Mouse (Mus musculus) midbrain, embryonic 14.5 days (tissue): ENCODE measurements around the gene Irs1. TPM values are rescaled to one million over a fixed set of nuclear protein-coding genes. Genes with fewer than 3 reads are reported as not detected.

Experiments
- ATAC-seq: fragments of 200-750 bp; cut with Nextera tagmentation; 2 replicates; pipeline ENCODE4 v1.8.0; 2017; ENCODE audit warnings: moderate number of reproducible peaks, moderate library complexity; ENCODE audit not compliant: low FRiP score, low TSS enrichment
- DNase-seq: peaks from one replicate; pipeline ENCODE4 v3.0.0-alpha.2; 2015
- H3K27ac ChIP-seq: fragments of 300-500 bp; sonication (generic); replicated peaks from 2 replicates; pipeline ENCODE4 v1.5.1; 2014; ENCODE audit warnings: mild to moderate bottlenecking, low read depth, low read length, moderate library complexity
- H3K27me3 ChIP-seq: fragments of 300-500 bp; sonication (generic); 2 replicates; pipeline ENCODE4 v1.6.1; 2014; ENCODE audit warnings: low read length, control low read depth, mixed read lengths; ENCODE audit not compliant: control insufficient read depth, insufficient read depth
- H3K36me3 ChIP-seq: fragments of 300-500 bp; sonication (generic); 2 replicates; pipeline ENCODE4 v1.6.1; 2014; ENCODE audit warnings: low read length, control low read depth; ENCODE audit not compliant: control insufficient read depth, insufficient read depth
- H3K4me1 ChIP-seq: fragments of 300-500 bp; sonication (generic); 2 replicates; pipeline ENCODE4 v1.6.1; 2014; ENCODE audit warnings: mild to moderate bottlenecking, antibody characterized with exemption, low read length, control low read depth; ENCODE audit not compliant: control insufficient read depth, insufficient read depth
- H3K4me2 ChIP-seq: fragments of 300-500 bp; sonication (generic); 2 replicates; pipeline ENCODE4 v1.6.1; 2014; ENCODE audit warnings: mild to moderate bottlenecking, low read length, moderate library complexity
- H3K4me3 ChIP-seq: fragments of 300-500 bp; sonication (generic); replicated peaks from 2 replicates; pipeline ENCODE4 v1.5.1; 2014; ENCODE audit warnings: low read depth, low read length
- H3K9ac ChIP-seq: fragments of 300-500 bp; sonication (generic); replicated peaks from 2 replicates; pipeline ENCODE4 v1.6.1; 2014; ENCODE audit warnings: mild to moderate bottlenecking, low read length, moderate library complexity
- H3K9me3 ChIP-seq: fragments of 300-500 bp; sonication (generic); 2 replicates; pipeline ENCODE4 v1.6.1; 2016; ENCODE audit warnings: low read length, control low read depth, mixed read lengths; ENCODE audit not compliant: control insufficient read depth
- WGBS: fragments of 180-500 bp; shearing (Covaris S2); extraction: QIAGEN DNeasy Blood & Tissue Kit; methylation state at CpG from one replicate; pipeline ENCODE4 v1.1.7; 2014; 5-methylcytosine and 5-hydroxymethylcytosine counted together
- polyA plus RNA-seq: library from polyadenylated mRNA; unstranded; fragments of >200 nt; fragmentation: Nextera tagmentation; extraction: Ambion mirVana; gene quantifications from 2 replicates; pipeline ENCODE4 v1.2.1, GENCODE M21; 2014

Gene Irs1
- polyA plus RNA-seq, 1 experiment from 2014 or later: 7.9 TPM

DNA sequence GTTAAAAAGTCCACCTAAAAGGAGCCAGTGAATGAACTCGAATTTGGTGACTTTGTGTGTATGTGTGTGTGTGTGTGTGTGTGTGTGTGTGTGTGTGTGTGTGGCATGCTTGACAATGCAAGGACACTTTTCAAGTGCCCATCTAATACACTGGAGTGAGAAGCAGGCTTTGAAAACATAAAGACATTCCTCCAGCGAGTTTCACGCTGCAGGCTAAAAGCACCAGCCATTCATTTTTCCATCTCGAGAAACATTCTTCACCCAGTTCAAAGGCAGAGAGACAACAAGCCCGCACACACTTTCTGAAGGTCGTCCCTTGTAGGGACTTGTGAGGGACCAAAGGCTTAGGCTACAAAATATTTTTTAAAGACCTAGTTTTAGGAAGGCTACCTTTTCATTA is 17.7 kb downstream of the Irs1 start:
- Histone ChIP-seq H3K9ac (no peak overlapping the region), H3K27me3 (no peaks in the 10 kb centered on the region), H3K4me1 (peaks cover 6% of the 10 kb centered on the region), H3K4me3 (no peak overlapping the region), H3K9me3 (no peaks in the 10 kb centered on the region), H3K4me2 (no peak overlapping the region), H3K27ac (no peak overlapping the region), H3K36me3 (peaks cover 15% of the 10 kb centered on the region; the same call in 1 of the 2 replicates)
- ATAC-seq (peak; percentile 35; the same call in 1 of the 2 replicates), DNase-seq (no peak)
- WGBS: 12% methylated on average over 6 of the region's 6 CpGs

GRCm38 (mm10) chr1:82272231-82272630 is 19.0 kb downstream of the Irs1 start:
- H3K4me1 ChIP-seq: peaks cover 6% of the 10 kb centered on the region
- no peak overlapping the region for H3K27ac ChIP-seq
- no peak overlapping the region for H3K9ac ChIP-seq
- DNase-seq (no peak), ATAC-seq (no peak)
- 46% methylated on average over 5 of the region's 5 CpGs for WGBS
- H3K4me2 ChIP-seq: no peak overlapping the region
- no peaks in the 10 kb centered on the region for H3K9me3 ChIP-seq
- no peak overlapping the region for H3K4me3 ChIP-seq
- H3K36me3 ChIP-seq: 0 out of 2 replicates have a peak, but pooled peaks cover 8% of the 10 kb centered on the region
- no peaks in the 10 kb centered on the region for H3K27me3 ChIP-seq

DNA sequence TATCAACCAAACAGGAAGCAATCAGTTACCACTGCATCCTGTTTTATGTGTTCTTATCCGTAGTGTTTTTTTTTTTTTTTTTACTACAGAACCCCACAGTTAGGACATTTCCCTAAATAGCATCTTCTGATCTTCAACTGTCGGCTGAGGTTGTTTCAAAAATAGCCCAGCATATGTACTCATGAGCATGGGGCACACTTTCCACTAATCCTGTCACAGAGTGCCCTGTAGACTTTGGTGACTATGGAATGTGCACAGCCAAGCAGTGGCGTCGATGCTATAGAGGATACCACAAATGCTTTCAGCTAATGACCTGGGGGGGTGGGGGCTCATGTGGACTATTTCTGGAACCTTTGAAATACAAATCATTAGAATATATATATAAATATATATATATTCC is 23.7 kb downstream of the Irs1 start:
- DNase-seq (no peak), ATAC-seq (no peak)
- no peak overlapping the region for H3K9ac ChIP-seq
- WGBS: 87% methylated on average over 4 of the region's 4 CpGs
- no peak overlapping the region for H3K27ac ChIP-seq
- no peaks in the 10 kb centered on the region for H3K36me3 ChIP-seq
- no peak overlapping the region for H3K4me2 ChIP-seq
- no peaks in the 10 kb centered on the region for H3K27me3 ChIP-seq
- H3K4me3 ChIP-seq: no peak overlapping the region
- no peaks in the 10 kb centered on the region for H3K9me3 ChIP-seq
- no peaks in the 10 kb centered on the region for H3K4me1 ChIP-seq

GRCm38 (mm10) chr1:82262331-82262730 is 28.9 kb downstream of the Irs1 start:
- DNase-seq (no peak), ATAC-seq (no peak)
- H3K4me1 ChIP-seq: peaks cover 5% of the 10 kb centered on the region; the same call in 1 of the 2 replicates
- H3K4me2 ChIP-seq: no peak overlapping the region
- no peaks in the 10 kb centered on the region for H3K9me3 ChIP-seq
- 63% methylated on average over 1 of the region's 1 CpGs for WGBS
- H3K36me3 ChIP-seq: no peaks in the 10 kb centered on the region
- H3K9ac ChIP-seq: no peak overlapping the region
- no peak overlapping the region for H3K4me3 ChIP-seq
- H3K27ac ChIP-seq: no peak overlapping the region
- no peaks in the 10 kb centered on the region for H3K27me3 ChIP-seq

- H3K27ac ChIP-seq: no peak overlapping the region
- WGBS: 90% methylated on average over 5 of the region's 5 CpGs
- H3K27me3 ChIP-seq: no peaks in the 10 kb centered on the region
- no peak overlapping the region for H3K9ac ChIP-seq
- no peaks in the 10 kb centered on the region for H3K9me3 ChIP-seq
- H3K4me3 ChIP-seq: no peak overlapping the region
- DNase-seq (no peak), ATAC-seq (no peak)
- no peaks in the 10 kb centered on the region for H3K36me3 ChIP-seq
- H3K4me2 ChIP-seq: no peak overlapping the region
- peaks cover 5% of the 10 kb centered on the region; the same call in 1 of the 2 replicates for H3K4me1 ChIP-seq
Observed at GRCm38 (mm10) chr1:82261638-82262037, 29.6 kb downstream of the Irs1 start.

- peak; percentile 50 for DNase-seq
- Histone ChIP-seq H3K36me3 (no peaks in the 10 kb centered on the region), H3K9me3 (no peaks in the 10 kb centered on the region), H3K27me3 (no peaks in the 10 kb centered on the region), H3K27ac (no peak overlapping the region), H3K4me1 (peaks cover 5% of the 10 kb centered on the region; the same call in 1 of the 2 replicates), H3K4me3 (no peak overlapping the region), H3K4me2 (no peak overlapping the region), H3K9ac (no peak overlapping the region)
- 64% methylated on average over 9 of the region's 9 CpGs for WGBS
- no peak; the same call in 1 of the 2 replicates for ATAC-seq
Observed at GRCm38 (mm10) chr1:82261053-82261618, 30.1 kb downstream of the Irs1 start.

GRCm38 (mm10) chr1:82260055-82260454 is 31.2 kb downstream of the Irs1 start:
- Histone ChIP-seq H3K36me3 (no peaks in the 10 kb centered on the region), H3K27ac (no peak overlapping the region), H3K4me3 (no peak overlapping the region), H3K9me3 (no peaks in the 10 kb centered on the region), H3K4me2 (no peak overlapping the region), H3K4me1 (peaks cover 5% of the 10 kb centered on the region; the same call in 1 of the 2 replicates), H3K9ac (no peak overlapping the region), H3K27me3 (no peaks in the 10 kb centered on the region)
- WGBS: 51% methylated on average over 3 of the region's 3 CpGs
- ATAC-seq (no peak), DNase-seq (no peak)

DNA sequence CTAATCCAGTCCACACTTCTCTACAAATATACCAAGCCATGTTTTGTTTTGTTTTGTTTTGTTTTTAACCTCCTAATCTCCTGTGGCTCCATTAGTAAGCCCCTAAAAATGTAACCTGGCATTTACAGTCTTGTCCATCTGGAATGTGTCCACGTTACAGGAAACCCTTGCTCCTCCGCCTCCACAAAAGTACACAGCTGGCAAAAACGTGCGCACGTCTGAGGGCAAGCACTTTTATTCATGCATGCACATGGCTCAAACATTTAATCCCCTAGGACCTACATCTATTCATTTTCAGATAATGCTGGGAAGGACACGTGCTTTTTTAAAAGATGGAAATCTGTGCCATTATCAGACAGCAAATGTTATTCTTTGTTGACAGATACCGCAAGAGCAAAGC is 32.9 kb downstream of the Irs1 start:
- no peaks in the 10 kb centered on the region for H3K9me3 ChIP-seq
- no peak overlapping the region for H3K27ac ChIP-seq
- DNase-seq (no peak), ATAC-seq (no peak)
- H3K4me2 ChIP-seq: no peak overlapping the region
- H3K27me3 ChIP-seq: no peaks in the 10 kb centered on the region
- H3K36me3 ChIP-seq: no peaks in the 10 kb centered on the region
- no peak overlapping the region for H3K9ac ChIP-seq
- H3K4me3 ChIP-seq: no peak overlapping the region
- WGBS: 33% methylated on average over 7 of the region's 7 CpGs
- peaks cover 5% of the 10 kb centered on the region; the same call in 1 of the 2 replicates for H3K4me1 ChIP-seq

DNA sequence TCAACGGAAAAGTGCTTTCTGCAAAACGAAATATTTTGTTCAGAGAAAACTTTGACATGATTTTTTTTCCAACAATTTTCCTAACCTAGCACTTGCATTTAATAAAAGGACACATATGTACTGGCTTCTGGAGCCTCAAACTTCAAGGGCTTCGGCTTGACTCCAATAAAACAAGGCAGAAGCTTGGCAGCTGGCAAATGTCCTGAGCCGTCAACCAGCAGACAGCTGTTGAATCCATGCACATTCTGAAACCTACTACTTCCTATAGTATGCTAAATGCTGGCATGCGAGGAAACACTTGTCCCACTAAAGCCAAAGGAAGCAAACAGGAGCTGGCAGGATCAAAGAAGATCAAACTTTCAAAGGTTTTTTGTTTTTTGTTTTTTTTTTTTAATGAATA is 33.8 kb downstream of the Irs1 start:
- H3K4me3 ChIP-seq: no peak overlapping the region
- H3K36me3 ChIP-seq: no peaks in the 10 kb centered on the region
- peaks cover 5% of the 10 kb centered on the region; the same call in 1 of the 2 replicates for H3K4me1 ChIP-seq
- ATAC-seq: no peak
- no peaks in the 10 kb centered on the region for H3K9me3 ChIP-seq
- no peak overlapping the region for H3K27ac ChIP-seq
- whole genome bisulfite sequencing: 65% methylated on average over 5 of the region's 5 CpGs
- no peak for DNase-seq
- H3K4me2 ChIP-seq: no peak overlapping the region
- H3K27me3 ChIP-seq: no peaks in the 10 kb centered on the region
- H3K9ac ChIP-seq: no peak overlapping the region
